Mouse (Mus musculus) spleen, adult 12 weeks (tissue): Measurements from ENCODE around the gene Camsap2.

Experiments
- DNase-seq: peaks from one replicate; pipeline ENCODE4 v3.0.0; 2022; ENCODE audit warnings: low spot score

The Camsap2 gene

GRCm38 (mm10) chr1:136258495-136258894 is 87.4 kb downstream of the Camsap2 start:
- no peak for DNase-seq

DNA sequence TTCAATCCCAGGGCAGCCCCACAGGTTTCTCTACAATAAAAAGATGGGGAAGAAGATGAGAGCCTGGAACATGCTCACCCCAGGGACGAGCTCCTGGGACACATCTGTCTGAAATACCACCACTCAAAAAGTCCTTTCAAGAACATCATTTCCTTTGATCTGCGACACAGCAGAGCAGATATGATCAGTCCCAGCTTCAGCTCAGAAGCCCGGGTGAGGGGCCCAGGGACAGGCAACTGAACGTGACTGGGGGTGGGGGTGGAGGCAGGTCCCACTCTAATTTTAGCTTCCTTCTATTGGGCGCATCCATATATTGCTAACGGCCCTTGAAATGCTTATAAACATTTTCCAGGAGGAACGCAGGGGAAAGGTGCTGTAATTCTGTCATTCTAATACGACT is 90.2 kb downstream of the Camsap2 start:
- no peak for DNase-seq

DNA sequence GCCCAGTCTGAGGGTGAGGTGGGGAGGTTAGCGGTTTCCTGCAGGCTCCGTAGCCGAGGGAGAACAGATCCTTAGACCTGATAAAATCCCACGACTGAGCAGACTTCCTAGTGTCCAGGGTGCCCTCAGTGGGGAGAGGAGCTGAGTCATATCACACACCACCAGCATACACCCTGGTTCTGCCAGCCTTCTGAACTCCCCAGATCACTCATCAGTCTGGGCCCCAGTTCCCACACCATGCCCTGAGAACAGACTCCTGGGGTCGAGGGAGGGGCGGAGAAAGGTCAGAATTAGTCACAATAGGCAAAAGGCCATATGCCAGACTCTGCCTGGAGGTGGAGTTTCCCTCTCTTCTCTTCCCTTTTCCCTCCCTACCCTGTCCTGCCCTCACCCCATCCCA is 90.7 kb downstream of the Camsap2 start:
- DNase-seq: no peak

GRCm38 (mm10) chr1:136254503-136255065 is 91.3 kb downstream of the Camsap2 start:
- no peak for DNase-seq

- no peak for DNase-seq
These were observed 92.4 kb downstream of the Camsap2 start for GRCm38 (mm10) chr1:136253472-136253871.

GRCm38 (mm10) chr1:136249662-136250061 is 96.2 kb downstream of the Camsap2 start:
- DNase-seq: no peak

GRCm38 (mm10) chr1:136247393-136247792 is 98.5 kb downstream of the Camsap2 start:
- DNase-seq: no peak

DNA sequence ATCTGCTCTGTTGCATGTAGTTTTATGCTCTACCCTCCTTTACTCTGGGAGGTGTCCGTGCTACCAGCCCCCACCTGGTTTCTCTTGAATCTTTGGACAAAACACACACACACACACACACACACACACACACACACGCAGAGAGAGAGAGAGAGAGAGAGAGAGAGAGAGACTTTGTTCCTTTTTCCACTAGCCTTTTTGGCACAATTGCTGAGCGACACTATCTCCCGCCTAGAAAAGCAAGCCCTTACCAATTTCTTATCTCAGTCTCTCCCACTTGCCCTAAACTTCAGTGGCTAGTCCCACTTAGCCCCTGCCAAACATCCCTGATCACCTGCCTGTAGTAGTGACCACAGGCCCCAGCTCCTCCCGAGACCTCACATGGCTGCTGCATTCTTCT is 101.4 kb downstream of the Camsap2 start:
- DNase-seq: no peak

DNA sequence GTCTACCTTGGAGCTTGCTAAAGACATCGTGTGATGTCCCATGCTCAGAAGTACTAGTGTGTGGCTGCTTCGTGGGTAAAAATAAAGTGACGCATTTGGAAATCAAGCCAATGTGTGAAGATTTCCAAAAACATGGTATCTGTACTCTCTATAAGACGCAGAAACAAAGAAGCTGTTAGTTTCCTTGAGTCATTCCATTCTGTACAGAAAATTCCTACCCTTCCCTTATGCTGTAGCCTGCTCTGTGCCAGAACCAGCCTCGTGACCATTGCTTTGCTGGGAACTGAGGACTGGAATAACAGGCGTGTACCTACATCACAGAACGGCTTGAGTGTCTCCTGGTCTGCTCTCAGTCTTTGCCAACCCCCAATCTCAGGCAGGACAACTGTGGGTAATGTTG is 104.1 kb downstream of the Camsap2 start:
- no peak for DNase-seq

GRCm38 (mm10) chr1:136238495-136238894 is 107.4 kb downstream of the Camsap2 start:
- DNase-seq: no peak

GRCm38 (mm10) chr1:136234595-136235092 is 111.3 kb downstream of the Camsap2 start:
- no peak for DNase-seq

GRCm38 (mm10) chr1:136233892-136234594 is 111.9 kb downstream of the Camsap2 start, which contains the start of gene Inava:
Inava (minus strand) TSS chr1:136234264.
- DNase-seq: peak; percentile 11

GRCm38 (mm10) chr1:136232986-136233790 is 112.7 kb downstream of the Camsap2 start:
- DNase-seq: no peak

DNA sequence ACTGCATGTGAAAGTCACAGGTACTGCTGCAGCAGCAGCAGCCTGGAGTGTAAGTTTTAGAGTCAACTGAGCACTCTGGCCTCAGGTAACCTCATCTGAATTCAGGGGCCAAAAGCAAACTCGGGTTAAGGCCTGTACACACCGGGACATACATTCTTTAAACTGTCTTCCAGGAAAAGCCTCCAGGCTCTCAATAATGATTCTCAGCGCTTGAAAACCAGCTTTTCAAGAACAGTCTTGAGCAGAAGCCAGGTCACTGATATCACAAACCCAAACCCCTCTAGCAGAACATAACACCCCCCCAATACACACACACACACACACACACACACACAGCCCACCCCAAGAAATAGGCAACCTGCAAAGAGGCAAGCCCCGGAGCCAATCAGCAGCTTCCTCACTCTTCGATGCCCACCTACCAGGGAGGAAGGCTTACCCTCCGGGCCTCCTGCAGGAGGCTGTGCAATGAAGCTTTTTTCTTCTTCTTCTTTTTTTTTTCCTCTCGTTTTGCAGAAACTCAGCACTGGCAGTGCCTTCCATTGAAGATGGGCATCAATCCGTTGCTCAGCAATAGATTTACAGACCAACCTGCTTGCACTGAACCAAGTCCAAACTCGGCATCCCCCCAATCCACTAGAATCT is 113.5 kb downstream of the Camsap2 start:
- DNase-seq: no peak

GRCm38 (mm10) chr1:136231596-136231995 is 114.3 kb downstream of the Camsap2 start:
- no peak for DNase-seq

- no peak for DNase-seq
These were observed 115.7 kb downstream of the Camsap2 start for GRCm38 (mm10) chr1:136230201-136230600.

DNA sequence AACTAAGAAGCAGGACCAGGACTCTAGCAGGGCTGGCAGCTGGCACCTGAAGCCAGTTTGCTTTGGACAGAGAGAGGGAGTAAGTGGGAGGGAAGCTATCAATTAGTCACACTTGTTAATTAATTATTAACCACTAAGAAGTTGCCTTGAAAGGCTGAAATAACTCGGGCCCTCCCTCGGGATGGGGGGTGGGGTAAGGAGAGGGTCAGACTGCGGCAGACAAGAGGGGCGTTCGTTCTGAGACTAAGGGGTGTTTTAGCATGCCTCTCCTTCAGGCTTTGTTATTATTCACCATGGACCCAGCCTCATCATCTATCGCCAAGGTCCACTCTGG is 116.9 kb downstream of the Camsap2 start:
- DNase-seq: no peak

- DNase-seq: no peak
These were observed 117.4 kb downstream of the Camsap2 start for GRCm38 (mm10) chr1:136228328-136229039.

DNA sequence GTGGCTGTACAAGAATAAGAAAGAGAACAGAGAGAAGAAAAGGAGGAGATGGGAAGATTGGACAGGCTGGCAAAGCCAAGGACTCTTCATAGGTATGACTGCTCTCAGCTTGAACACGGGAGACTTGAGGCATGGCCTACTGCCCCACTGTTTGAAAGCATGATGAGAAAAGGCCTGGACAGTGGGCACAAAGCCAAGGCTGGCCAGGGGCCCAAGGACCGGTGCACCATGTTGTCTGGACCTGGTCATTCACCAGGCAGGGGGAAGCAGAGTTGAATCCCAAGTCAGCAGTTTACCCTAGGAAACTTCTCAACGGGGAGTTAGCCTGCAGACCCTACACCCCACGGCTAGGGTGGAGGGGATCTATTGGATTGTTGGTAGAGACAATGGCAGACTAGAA is 118.0 kb downstream of the Camsap2 start:
- no peak for DNase-seq

DNA sequence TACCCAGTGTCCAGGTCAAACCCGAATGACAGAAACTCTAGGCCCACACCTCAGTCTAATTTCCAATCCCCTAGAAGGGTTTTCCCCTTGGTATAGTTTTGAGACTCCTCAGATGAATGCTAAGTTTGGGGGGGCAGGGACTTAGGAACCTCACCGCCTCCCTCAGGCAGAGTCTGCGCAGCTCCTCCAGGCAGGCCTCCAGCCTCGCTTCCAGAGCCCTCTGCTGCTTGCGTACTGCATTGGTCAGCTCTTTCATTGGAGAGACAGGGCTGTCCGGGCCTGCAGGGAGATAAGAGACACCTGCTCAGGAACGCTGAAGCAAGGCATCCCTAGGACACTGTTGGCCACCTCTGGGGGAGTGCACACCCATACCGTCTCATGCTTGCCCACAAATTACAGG is 119.3 kb downstream of the Camsap2 start:
- DNase-seq: no peak

DNA sequence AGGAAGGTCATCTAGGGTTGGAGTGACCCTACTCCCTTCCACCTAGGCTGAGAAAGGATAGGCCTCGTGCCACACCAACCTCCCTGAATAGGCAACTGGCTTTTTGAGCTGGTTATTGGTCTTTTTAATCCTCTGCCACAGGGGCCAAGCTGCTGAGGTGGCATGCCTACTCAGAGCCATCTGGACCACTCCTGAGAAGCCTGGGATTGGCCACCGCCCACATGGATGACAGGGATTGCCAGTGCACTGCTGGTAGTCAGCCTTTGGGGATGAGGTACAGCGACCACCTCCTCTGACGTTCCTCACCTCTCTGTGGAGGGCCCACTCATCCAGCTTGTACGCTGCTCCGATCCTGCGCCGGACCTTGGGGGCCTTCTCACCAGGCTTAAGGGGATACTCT is 120.1 kb downstream of the Camsap2 start:
- no peak for DNase-seq
